8 mouse cellular contexts compared by ENCODE assay signal in the genomic region with DNA sequence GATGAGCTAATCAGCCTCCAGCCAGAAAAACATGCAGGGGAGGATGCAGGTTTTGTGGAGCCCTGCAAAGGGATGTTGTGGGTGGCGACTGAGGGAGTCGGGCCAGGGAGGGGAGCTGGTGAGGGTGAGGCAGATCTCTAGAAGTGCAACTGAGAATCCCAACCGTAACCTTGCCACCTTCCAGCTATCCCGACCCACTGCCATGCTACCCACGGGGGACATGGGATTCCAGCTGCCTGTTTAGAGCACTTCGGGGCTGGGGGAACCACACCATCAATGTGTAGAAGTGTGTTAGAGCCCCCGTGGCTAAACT. TPM values are rescaled to one million over a fixed set of nuclear protein-coding genes. Genes with fewer than 3 reads are reported as not detected.
DNase-seq lines count a peak whose midpoint lies in the region; ATAC-seq lines count a peak whose summit lies in the region.

No protein-coding gene starts in this region.

- ATAC-seq in heart, embryonic 13.5 days (ENCODE audit: extremely low read depth, insufficient number of reproducible peaks, low FRiP score, low TSS enrichment): no peak
- ATAC-seq in hindbrain, embryonic 12.5 days (ENCODE audit: low FRiP score): peak; percentile 47; the same call in 1 of the 2 replicates
- 0 out of 2 replicates have a peak, but pooled peaks have one; percentile 30 for ATAC-seq in midbrain, embryonic 12.5 days (ENCODE audit: low FRiP score, low read depth)
- no peak for ATAC-seq in granulocyte monocyte progenitor cell, adult 5-6 weeks (replicated peaks; ENCODE audit: poor library complexity, severe bottlenecking)

- peak overlapping the region; percentile 44; the same call in 1 of the 2 replicates for H3K9ac ChIP-seq in heart, embryonic 13.5 days
- no peak overlapping the region for H3K9ac ChIP-seq in hindbrain, embryonic 12.5 days
- H3K9ac ChIP-seq in midbrain, embryonic 12.5 days (replicated peaks): no peak overlapping the region

- DNase-seq in heart, adult 9 months (ENCODE audit: low spot score in 2 of 2): no peak
- no peak for DNase-seq in embryonic facial prominence, embryonic 10.5 days (ENCODE audit: low spot score)
- no peak for DNase-seq in embryo, embryonic 9.5 days (ENCODE audit: extremely low spot score)
- DNase-seq in thymus, postnatal 0 days (ENCODE audit: low spot score): no peak

- H3K4me2 ChIP-seq in heart, embryonic 13.5 days: peak overlapping the region; percentile 57
- H3K4me2 ChIP-seq in hindbrain, embryonic 12.5 days (replicated peaks): peak overlapping the region; percentile 46; the same call in 1 of the 2 replicates
- H3K4me2 ChIP-seq in midbrain, embryonic 12.5 days (replicated peaks): peak overlapping the region; percentile 43

- no peaks in the 10 kb centered on the region for H3K9me3 ChIP-seq in heart, embryonic 13.5 days
- no peaks in the 10 kb centered on the region for H3K9me3 ChIP-seq in embryonic facial prominence, embryonic 10.5 days
- H3K9me3 ChIP-seq in hindbrain, embryonic 12.5 days (replicated peaks): no peaks in the 10 kb centered on the region
- no peaks in the 10 kb centered on the region for H3K9me3 ChIP-seq in midbrain, embryonic 12.5 days

- H3K27ac ChIP-seq in heart, embryonic 13.5 days (replicated peaks): no peak overlapping the region
- H3K27ac ChIP-seq in embryonic facial prominence, embryonic 10.5 days (replicated peaks): no peak overlapping the region
- H3K27ac ChIP-seq in hindbrain, embryonic 12.5 days: no peak overlapping the region
- no peak overlapping the region for H3K27ac ChIP-seq in midbrain, embryonic 12.5 days (replicated peaks)

- 25% methylated on average over 7 of the region's 7 CpGs for WGBS in heart, embryonic 13.5 days
- WGBS in embryonic facial prominence, embryonic 10.5 days: 19% methylated on average over 7 of the region's 7 CpGs
- WGBS in hindbrain, embryonic 12.5 days: 29% methylated on average over 7 of the region's 7 CpGs
- WGBS in midbrain, embryonic 12.5 days: 38% methylated on average over 7 of the region's 7 CpGs

- peaks cover 77% of the 10 kb centered on the region for H3K27me3 ChIP-seq in heart, embryonic 13.5 days (replicated peaks)
- peaks cover 56% of the 10 kb centered on the region for H3K27me3 ChIP-seq in embryonic facial prominence, embryonic 10.5 days (replicated peaks; ENCODE audit: low read depth, poor library complexity, severe bottlenecking)
- H3K27me3 ChIP-seq in hindbrain, embryonic 12.5 days: peaks cover 16% of the 10 kb centered on the region
- H3K27me3 ChIP-seq in midbrain, embryonic 12.5 days: peaks cover 58% of the 10 kb centered on the region

- H3K36me3 ChIP-seq in heart, embryonic 13.5 days: no peaks in the 10 kb centered on the region
- H3K36me3 ChIP-seq in embryonic facial prominence, embryonic 10.5 days (replicated peaks): no peaks in the 10 kb centered on the region
- H3K36me3 ChIP-seq in hindbrain, embryonic 12.5 days: no peaks in the 10 kb centered on the region
- H3K36me3 ChIP-seq in midbrain, embryonic 12.5 days: no peaks in the 10 kb centered on the region

- H3K4me1 ChIP-seq in heart, embryonic 13.5 days: 0 out of 2 replicates have a peak, but pooled peaks cover 7% of the 10 kb centered on the region
- H3K4me1 ChIP-seq in embryonic facial prominence, embryonic 10.5 days: peaks cover 18% of the 10 kb centered on the region
- H3K4me1 ChIP-seq in hindbrain, embryonic 12.5 days: peaks cover 5% of the 10 kb centered on the region; the same call in 1 of the 2 replicates
- H3K4me1 ChIP-seq in midbrain, embryonic 12.5 days: peaks cover 6% of the 10 kb centered on the region

- peak overlapping the region; percentile 25; the same call in 1 of the 2 replicates for H3K4me3 ChIP-seq in heart, embryonic 13.5 days
- H3K4me3 ChIP-seq in embryonic facial prominence, embryonic 10.5 days: peak overlapping the region; percentile 35
- no peak overlapping the region for H3K4me3 ChIP-seq in hindbrain, embryonic 12.5 days
- H3K4me3 ChIP-seq in midbrain, embryonic 12.5 days: no peak overlapping the region

RNA-seq across cellular contexts. Expression of a gene that starts 18.6 kb away (rescaled TPM):
- 0.71 and 0.83 TPM in 2 replicates for polyA plus RNA-seq in heart, embryonic 13.5 days (2015; fragmentation: Nextera tagmentation; extraction: Ambion mirVana)
- polyA plus RNA-seq in embryonic facial prominence, embryonic 10.5 days (2016; fragmentation: Nextera tagmentation; extraction: Ambion mirVana): 0.75 and 0.91 TPM in 2 replicates
- 1.3 and 1.5 TPM in 2 replicates for polyA plus RNA-seq in hindbrain, embryonic 12.5 days (2016; fragmentation: Nextera tagmentation; extraction: Ambion mirVana)
- 0.20 and 0.69 TPM in 2 replicates for polyA plus RNA-seq in midbrain, embryonic 12.5 days (2016; fragmentation: Nextera tagmentation; extraction: Ambion mirVana)
- 0.43 and 4.2 TPM in 2 replicates for total RNA-seq in granulocyte monocyte progenitor cell, adult 5-6 weeks (2014; fragmentation: Nextera tagmentation)
- total RNA-seq in granulocyte monocyte progenitor cell, adult 5-6 weeks (2017): 0.26 and 0.82 TPM in 2 replicates
- 1.1 TPM in 2 replicates for polyA plus RNA-seq in thymus, postnatal 0 days (2015; fragmentation: Nextera tagmentation; extraction: Ambion mirVana)

RNA-seq across cellular contexts. Expression of a gene that starts 51.2 kb away (rescaled TPM):
- 50.5 and 50.8 TPM in 2 replicates for polyA plus RNA-seq in heart, embryonic 13.5 days (2015; fragmentation: Nextera tagmentation; extraction: Ambion mirVana)
- 75.1 and 79.0 TPM in 2 replicates for polyA plus RNA-seq in embryonic facial prominence, embryonic 10.5 days (2016; fragmentation: Nextera tagmentation; extraction: Ambion mirVana)
- polyA plus RNA-seq in hindbrain, embryonic 12.5 days (2016; fragmentation: Nextera tagmentation; extraction: Ambion mirVana): 60.5 and 63.3 TPM in 2 replicates
- polyA plus RNA-seq in midbrain, embryonic 12.5 days (2016; fragmentation: Nextera tagmentation; extraction: Ambion mirVana): 60.6 and 62.0 TPM in 2 replicates
- 85.6 and 87.2 TPM in 2 replicates for total RNA-seq in granulocyte monocyte progenitor cell, adult 5-6 weeks (2014; fragmentation: Nextera tagmentation)
- total RNA-seq in granulocyte monocyte progenitor cell, adult 5-6 weeks (2017): 21.8 and 30.8 TPM in 2 replicates
- 134 and 147 TPM in 2 replicates for polyA plus RNA-seq in thymus, postnatal 0 days (2015; fragmentation: Nextera tagmentation; extraction: Ambion mirVana)

Comparison
In these comparisons a context has a peak if more than half of its experiments do, and no peak if none do; other contexts are left out.
1. ATAC-seq: peak in hindbrain, embryonic 12.5 days (single experiment) and midbrain, embryonic 12.5 days (single experiment); none in heart, embryonic 13.5 days (single experiment) and granulocyte monocyte progenitor cell, adult 5-6 weeks (single experiment).
2. H3K4me3 ChIP-seq: peak in heart, embryonic 13.5 days (single experiment) and embryonic facial prominence, embryonic 10.5 days (single experiment); none in hindbrain, embryonic 12.5 days (single experiment) and midbrain, embryonic 12.5 days (single experiment).
3. Peak in every context shown above with its lines, with median percentiles within 50 percentile points of each other: H3K4me2 ChIP-seq.